ENCODE assay signal across 9 mouse cellular contexts in genomic region chr6:17105714-17106113, GRCm38 (mm10). TPM values are rescaled to one million over a fixed set of nuclear protein-coding genes. Genes with fewer than 3 reads are reported as not detected.
DNase-seq lines count a peak whose midpoint lies in the region; ATAC-seq and TF ChIP-seq lines count a peak whose summit lies in the region.
"Had no signal": no experiment of that assay in that cellular context is flagged by ENCODE, and none has a peak within 500 bp of the region (broad histone marks: within the 10 kb centered on the region; RNA-seq: fewer than 3 reads in every experiment).

No protein-coding gene starts in this region.

- no peaks in the 10 kb centered on the region for H3K79me2 ChIP-seq in liver, adult 2 months (ENCODE audit: control insufficient read depth, insufficient read depth, low read length)

- intact Hi-C loops in heart, postnatal 36 days (cut with DNase I), result loop anchor here (1.0 to 10.0 kb wide), 4 partner anchors 202 to 484 kb away; partner anchors contain the start of gene Met
- intact Hi-C loops in left cerebral cortex, postnatal 25 days (cut with DNase I), result loop anchor here (1.0 to 2.0 kb wide), 3 partner anchors 201 to 483 kb away; partner anchors contain the start of gene Cav1

- no peaks in the 10 kb centered on the region for H3K4me1 ChIP-seq in liver, adult 2 months (ENCODE audit: control insufficient read depth, insufficient read depth, low read length)
- no peaks in the 10 kb centered on the region for H3K4me1 ChIP-seq in liver, embryonic 11.5 days (replicated peaks; ENCODE audit: control insufficient read depth, insufficient read depth, low read length)
- H3K4me1 ChIP-seq: neural tube, embryonic 12.5 days had no signal

- H3K9me3 ChIP-seq in liver, embryonic 11.5 days (ENCODE audit: control insufficient read depth, low read length), result no peaks in the 10 kb centered on the region
- H3K9me3 ChIP-seq: neural tube, embryonic 12.5 days had no signal

- H3K4me2 ChIP-seq in liver, embryonic 11.5 days, result no peak overlapping the region
- H3K4me2 ChIP-seq: neural tube, embryonic 12.5 days had no signal

- no peak overlapping the region for H3K27ac ChIP-seq in liver, adult 2 months (replicated peaks; ENCODE audit: insufficient read depth, low read depth, low read length)
- H3K27ac ChIP-seq in liver, embryonic 11.5 days (ENCODE audit: low read depth, low read length), result no peak overlapping the region
- H3K27ac ChIP-seq: neural tube, embryonic 12.5 days had no signal

- TF ChIP-seq CTCF in liver, adult 2 months (IDR thresholded peaks at IDR 0.05; ENCODE audit: low read depth, low read length), result peak; percentile 60
- peak; percentile 80 for TF ChIP-seq CTCF in Patski (IDR thresholded peaks at IDR 0.05)

- H3K36me3 ChIP-seq in liver, adult 2 months (ENCODE audit: control insufficient read depth, insufficient read depth, low read length), result no peaks in the 10 kb centered on the region
- H3K36me3 ChIP-seq in liver, embryonic 11.5 days (ENCODE audit: control insufficient read depth, insufficient read depth, low read length), result no peaks in the 10 kb centered on the region

- no peak for TF ChIP-seq POLR2A in liver, adult 2 months (IDR thresholded peaks at IDR 0.05; ENCODE audit: extremely low read depth, insufficient read depth, low read length)

- no peak for ATAC-seq in liver, embryonic 11.5 days (replicated peaks; ENCODE audit: low FRiP score)
- no peak for ATAC-seq in Patski
- no peak for ATAC-seq in erythroid progenitor cell, adult 5-6 weeks (replicated peaks; ENCODE audit: low FRiP score, poor library complexity, severe bottlenecking)

- POLR2A ChIA-PET in Patski (lab: Charles Lee), result no interaction called here

- H3K9ac ChIP-seq in liver, adult 2 months (ENCODE audit: low read depth, low read length), result no peak overlapping the region
- no peak overlapping the region for H3K9ac ChIP-seq in liver, embryonic 11.5 days (ENCODE audit: low read depth, low read length)
- H3K9ac ChIP-seq: neural tube, embryonic 12.5 days had no signal

- no peaks in the 10 kb centered on the region for H3K27me3 ChIP-seq in liver, adult 2 months (ENCODE audit: control insufficient read depth, insufficient read depth, low read length)
- no peaks in the 10 kb centered on the region for H3K27me3 ChIP-seq in liver, embryonic 11.5 days (replicated peaks; ENCODE audit: control insufficient read depth, insufficient read depth, low read length)
- no peaks in the 10 kb centered on the region for H3K27me3 ChIP-seq in Patski
- H3K27me3 ChIP-seq: neural tube, embryonic 12.5 days had no signal

- peak; percentile 47 for DNase-seq in liver, adult 2 months (ENCODE audit: extremely low read depth, low read depth, low spot score)
- no peak for DNase-seq in liver, embryonic 11.5 days (ENCODE audit: low spot score)
- DNase-seq in Patski (ENCODE audit: low read depth, low spot score), result no peak
- DNase-seq in cerebellum, postnatal 14 days, result peak; percentile 69 to 73
- DNase-seq in heart, postnatal 36 days, result peak; percentile 61 to 62
- peak; percentile 63 to 82 for DNase-seq in left cerebral cortex, postnatal 25 days (ENCODE audit: low spot score in 2 of 2)
- peak; percentile 23 for DNase-seq in retina, adult 2 months (ENCODE audit: low read depth, low spot score)

- H3K4me3 ChIP-seq in liver, adult 2 months (ENCODE audit: insufficient read depth, low read depth, low read length), result no peak overlapping the region
- H3K4me3 ChIP-seq in liver, embryonic 11.5 days (ENCODE audit: low read depth, low read length), result no peak overlapping the region
- H3K4me3 ChIP-seq: neural tube, embryonic 12.5 days had no signal

- CTCF ChIA-PET in Patski (lab: Charles Lee), result interaction anchor here (0.7 to 2.2 kb wide), 9 partner anchors 13 to 492 kb away, joined by 3 to 25 read pairs (median 4); partner anchors contain the start of gene Cav1

- in situ Hi-C loops in Patski (cut with MboI; ENCODE audit: low pct_unique_long_range_greater_than_20kb), result loop anchor here (5.0 kb wide), 4 partner anchors 102 to 487 kb away; no protein-coding TSS in a partner anchor

RNA-seq across cellular contexts. Expression of gene Tes, which starts 40.8 kb away (rescaled TPM):
- 1.9 TPM in 2 replicates for total RNA-seq in liver, adult 2 months (2014; rRNA removed)
- 0.61 and 0.67 TPM in 2 replicates for polyA plus RNA-seq in liver, adult 2 months (2012; rRNA removed)
- 20.5 and 22.0 TPM in 2 replicates for polyA plus RNA-seq in liver, embryonic 11.5 days (2014; fragmentation: Nextera tagmentation; extraction: Ambion mirVana)
- polyA plus RNA-seq in Patski (2021), result 104 TPM
- total RNA-seq in heart, postnatal 36 days (2021), result 1 to 10 TPM; 3.4 to 3.5 TPM
- 1 to 10 TPM; 4.4 to 4.8 TPM for total RNA-seq in left cerebral cortex, postnatal 25 days (2021)
- 3.8 and 22.0 TPM in 2 replicates for total RNA-seq in erythroid progenitor cell, adult 5-6 weeks (2015; ENCODE audit: low replicate concordance)
- total RNA-seq in erythroid progenitor cell, adult 5-6 weeks (2017; ENCODE audit: low replicate concordance), result 4.5 and 5.3 TPM in 2 replicates

Comparison
In these comparisons a context has a peak if more than half of its experiments do, and no peak if none do; other contexts are left out.
1. DNase-seq: peak in liver, adult 2 months (single experiment), cerebellum, postnatal 14 days (2 of 2), heart, postnatal 36 days (2 of 2), left cerebral cortex, postnatal 25 days (2 of 2) and retina, adult 2 months (single experiment); none in liver, embryonic 11.5 days (single experiment) and Patski (single experiment).